In the genomic region with DNA sequence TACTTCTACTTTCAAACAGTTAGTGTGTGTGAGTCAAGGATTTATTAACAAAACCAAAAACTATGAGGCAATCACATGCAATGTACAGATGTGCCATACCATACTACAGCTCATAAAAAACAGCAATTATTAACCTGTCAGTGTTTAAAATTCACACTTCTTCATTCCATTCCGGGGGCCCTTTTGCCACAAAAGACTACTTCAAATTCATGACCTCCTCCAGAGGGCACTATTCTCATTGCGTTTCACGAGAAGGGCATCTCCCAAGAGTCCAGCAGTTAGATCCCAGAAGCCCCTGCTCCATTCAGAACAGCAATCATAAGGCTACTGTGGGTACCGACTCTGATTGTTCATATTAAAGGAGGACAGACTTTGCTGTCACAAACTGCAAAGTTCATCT, we compare ENCODE assay signal across 11 mouse cellular contexts.
DNase-seq lines count a peak whose midpoint lies in the region; ATAC-seq and TF ChIP-seq lines count a peak whose summit lies in the region.
"Had no signal": no experiment of that assay in that cellular context is flagged by ENCODE, and none has a peak within 500 bp of the region (broad histone marks: within the 10 kb centered on the region; RNA-seq: fewer than 3 reads in every experiment).

No protein-coding gene starts in this region.

- no peak overlapping the region for H3K4me3 ChIP-seq in heart, adult 2 months
- H3K4me3 ChIP-seq in lung, embryonic 15.5 days = no peak overlapping the region
- no peak overlapping the region for H3K4me3 ChIP-seq in thymus, adult 2 months (ENCODE audit: control insufficient read depth, insufficient read depth, low read length)
- H3K4me3 ChIP-seq: embryonic facial prominence, embryonic 12.5 days; liver, embryonic 13.5 days had no signal

- H3K9me3 ChIP-seq in lung, embryonic 15.5 days = no peaks in the 10 kb centered on the region
- H3K9me3 ChIP-seq: embryonic facial prominence, embryonic 12.5 days; G1E; liver, embryonic 13.5 days had no signal

- intact Hi-C loops in heart, adult 2 months (cut with DNase I) = no loop called here

- 24% methylated on average over 4 of the region's 4 CpGs for WGBS in heart, adult 2 months
- 19% methylated on average over 4 of the region's 4 CpGs for WGBS in lung, embryonic 15.5 days
- WGBS in thymus, adult 2 months = 26% methylated on average over 4 of the region's 4 CpGs

- ATAC-seq in lung, embryonic 15.5 days (ENCODE audit: borderline replicate concordance, extremely low read depth, low FRiP score, low TSS enrichment) = 0 out of 2 replicates have a peak, but pooled peaks have one; percentile 38

- peak; percentile 67 for TF ChIP-seq CTCF in heart, adult 2 months (IDR thresholded peaks at IDR 0.05)
- TF ChIP-seq CTCF in thymus, adult 2 months (IDR thresholded peaks at IDR 0.05; ENCODE audit: borderline replicate concordance, control insufficient read depth, extremely low read depth, insufficient read depth, low read length, poor library complexity) = no peak

- no peaks in the 10 kb centered on the region for H3K36me3 ChIP-seq in heart, adult 2 months (ENCODE audit: control insufficient read depth, insufficient read depth, low read length)
- no peaks in the 10 kb centered on the region for H3K36me3 ChIP-seq in lung, embryonic 15.5 days
- H3K36me3 ChIP-seq in thymus, adult 2 months (ENCODE audit: control insufficient read depth, insufficient read depth, low read length) = no peaks in the 10 kb centered on the region
- H3K36me3 ChIP-seq: embryonic facial prominence, embryonic 12.5 days; G1E; liver, embryonic 13.5 days had no signal

- no peak for DNase-seq in heart, adult 2 months
- DNase-seq in heart, adult 9 months (ENCODE audit: low spot score in 2 of 2) = no peak
- DNase-seq in lung, postnatal 4 days = no peak
- DNase-seq in embryo, embryonic 11 days = peak; percentile 67
- no peak for DNase-seq in urinary bladder, postnatal 25 days (ENCODE audit: low spot score)
- DNase-seq in layer of hippocampus, adult 8-10 months (ENCODE audit: low spot score in 2 of 2) = no peak
- DNase-seq in thymus, adult 2 months = no peak
- DNase-seq: liver, embryonic 13.5 days had no signal

- H3K9ac ChIP-seq in heart, adult 2 months (ENCODE audit: low read depth, low read length) = no peak overlapping the region
- no peak overlapping the region for H3K9ac ChIP-seq in lung, embryonic 15.5 days
- H3K9ac ChIP-seq: embryonic facial prominence, embryonic 12.5 days; liver, embryonic 13.5 days had no signal

- H3K4me2 ChIP-seq in lung, embryonic 15.5 days = no peak overlapping the region
- H3K4me2 ChIP-seq: embryonic facial prominence, embryonic 12.5 days; liver, embryonic 13.5 days had no signal

- TF ChIP-seq EP300 in heart, adult 2 months (IDR thresholded peaks at IDR 0.05; ENCODE audit: insufficient read depth, low read depth, low read length) = no peak

- no peaks in the 10 kb centered on the region for H3K27me3 ChIP-seq in heart, adult 2 months (ENCODE audit: control insufficient read depth, insufficient read depth, low read length)
- H3K27me3 ChIP-seq in lung, embryonic 15.5 days = no peaks in the 10 kb centered on the region
- no peaks in the 10 kb centered on the region for H3K27me3 ChIP-seq in thymus, adult 2 months (ENCODE audit: control insufficient read depth, insufficient read depth, low read length)
- H3K27me3 ChIP-seq: liver, embryonic 13.5 days had no signal

- H3K27ac ChIP-seq in heart, adult 2 months = no peak overlapping the region
- H3K27ac ChIP-seq in lung, embryonic 15.5 days = no peak overlapping the region
- no peak overlapping the region for H3K27ac ChIP-seq in thymus, adult 2 months (ENCODE audit: control insufficient read depth, insufficient read depth, low read length)
- H3K27ac ChIP-seq: embryonic facial prominence, embryonic 12.5 days; liver, embryonic 13.5 days had no signal

- no peak for TF ChIP-seq POLR2A in heart, adult 2 months (IDR thresholded peaks at IDR 0.05; ENCODE audit: insufficient read depth, low read depth, low read length)
- TF ChIP-seq POLR2A in thymus, adult 2 months (IDR thresholded peaks at IDR 0.05; ENCODE audit: control insufficient read depth, extremely low read depth, insufficient read depth, low read length, poor library complexity) = no peak

- H3K4me1 ChIP-seq in heart, adult 2 months (ENCODE audit: control insufficient read depth, insufficient read depth, low read length) = 0 out of 2 replicates have a peak, but pooled peaks cover 1% of the 10 kb centered on the region
- H3K4me1 ChIP-seq in lung, embryonic 15.5 days = peaks cover 22% of the 10 kb centered on the region
- no peaks in the 10 kb centered on the region for H3K4me1 ChIP-seq in thymus, adult 2 months (replicated peaks; ENCODE audit: control insufficient read depth, insufficient read depth, low read length)
- H3K4me1 ChIP-seq: liver, embryonic 13.5 days had no signal

- H3K79me2 ChIP-seq in heart, adult 2 months (replicated peaks; ENCODE audit: control insufficient read depth, insufficient read depth, low read length) = no peaks in the 10 kb centered on the region
